Mouse (Mus musculus) left cerebral cortex, postnatal 14 days (tissue): ENCODE data around the gene E2f4. TPM values are rescaled to one million over a fixed set of nuclear protein-coding genes. Genes with fewer than 3 reads are reported as not detected.

Source experiments
- DNase-seq, 2 experiments: peaks; one replicate each; pipeline ENCODE4 v3.0.0; 2021 to 2022; ENCODE audit warnings: low spot score in 2 of 2, mixed read lengths in 1 of 2
- intact Hi-C: fragments of 180-260 bp; cut with DNase I; formaldehyde crosslinking; loops from one replicate; pipeline ENCODE4 v1.15.1; 2025
- total RNA-seq, 2 experiments: library from RNA; stranded (reverse); gene quantifications; 2 replicates each; pipeline ENCODE4 v1.2.3; 2021

The E2f4 gene
- total RNA-seq, 2 experiments from 2014 or later: 31.5 to 32.1 TPM

GRCm38 (mm10) chr8:105266775-105267174 is 30.7 kb upstream of the E2f4 start:
- intact Hi-C loops: no loop called here
- DNase-seq: no peak

GRCm38 (mm10) chr8:105268342-105269074 is 29.0 kb upstream of the E2f4 start:
- DNase-seq: peak; percentile 87 to 90
- intact Hi-C loops: no loop called here

GRCm38 (mm10) chr8:105269075-105269458 is 28.4 kb upstream of the E2f4 start:
- DNase-seq: no peak
- intact Hi-C loops: no loop called here

GRCm38 (mm10) chr8:105269461-105269947 is 28.0 kb upstream of the E2f4 start, which contains the start of gene Hsf4:
Hsf4 (plus strand) TSS chr8:105269801.
- intact Hi-C loops: no loop called here
- no peak for DNase-seq

DNA sequence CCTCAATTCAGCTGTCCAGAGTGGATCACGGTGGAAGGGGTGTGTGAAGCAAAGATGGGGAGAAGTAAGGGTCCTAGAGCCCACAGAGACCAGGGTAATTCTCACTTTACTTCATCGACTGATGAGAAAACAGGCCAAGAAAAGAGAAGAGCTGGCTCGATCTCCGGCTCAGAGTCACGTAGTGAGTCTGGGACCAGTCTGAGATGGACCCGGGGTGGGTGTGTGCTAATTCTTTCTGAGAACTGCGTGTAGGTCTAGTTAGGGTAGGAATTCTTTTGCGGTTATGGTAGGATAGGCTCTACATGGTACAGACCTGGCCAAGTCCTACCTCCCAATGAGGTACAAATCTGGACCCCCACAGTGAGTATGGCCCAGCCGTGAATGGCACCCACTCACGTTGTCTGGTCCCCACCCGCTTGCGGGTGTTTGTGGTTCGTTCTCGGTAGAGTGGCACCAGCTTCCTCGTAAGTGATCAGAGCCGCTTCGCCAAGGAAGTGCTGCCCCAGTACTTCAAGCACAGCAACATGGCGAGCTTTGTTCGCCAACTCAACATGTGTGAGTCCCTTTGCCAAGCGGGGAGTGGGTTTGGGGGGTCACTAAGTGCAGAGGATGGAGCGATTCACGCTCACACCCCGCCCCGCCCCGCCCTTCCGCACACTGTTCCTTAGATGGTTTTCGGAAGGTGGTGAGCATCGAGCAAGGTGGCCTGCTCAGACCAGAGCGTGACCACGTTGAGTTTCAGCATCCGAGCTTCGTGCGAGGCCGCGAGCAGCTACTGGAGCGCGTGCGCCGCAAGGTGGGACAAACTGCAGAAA is 27.2 kb upstream of the E2f4 start:
- DNase-seq: no peak
- intact Hi-C loops: no loop called here

DNA sequence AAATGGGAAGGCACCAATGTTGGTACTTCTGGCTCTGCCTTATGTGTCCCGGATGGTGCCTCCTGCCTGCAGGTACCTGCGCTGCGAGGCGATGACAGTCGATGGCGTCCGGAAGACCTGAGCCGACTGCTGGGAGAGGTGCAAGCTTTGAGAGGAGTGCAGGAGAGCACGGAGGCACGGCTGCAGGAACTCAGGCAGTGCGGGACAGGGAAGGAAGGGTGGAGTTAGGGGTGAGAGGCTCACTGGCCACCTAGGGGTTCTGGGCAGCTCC is 26.6 kb upstream of the E2f4 start:
- DNase-seq: no peak
- intact Hi-C loops: no loop called here

- no peak for DNase-seq
- intact Hi-C loops: no loop called here
Observed at GRCm38 (mm10) chr8:105275387-105275786, 22.1 kb upstream of the E2f4 start.

- no peak for DNase-seq
- intact Hi-C loops: no loop called here
Observed at GRCm38 (mm10) chr8:105275840-105276239, 21.6 kb upstream of the E2f4 start, which contains the start of gene Nol3. Nol3 (plus strand) TSS chr8:105276140.

DNA sequence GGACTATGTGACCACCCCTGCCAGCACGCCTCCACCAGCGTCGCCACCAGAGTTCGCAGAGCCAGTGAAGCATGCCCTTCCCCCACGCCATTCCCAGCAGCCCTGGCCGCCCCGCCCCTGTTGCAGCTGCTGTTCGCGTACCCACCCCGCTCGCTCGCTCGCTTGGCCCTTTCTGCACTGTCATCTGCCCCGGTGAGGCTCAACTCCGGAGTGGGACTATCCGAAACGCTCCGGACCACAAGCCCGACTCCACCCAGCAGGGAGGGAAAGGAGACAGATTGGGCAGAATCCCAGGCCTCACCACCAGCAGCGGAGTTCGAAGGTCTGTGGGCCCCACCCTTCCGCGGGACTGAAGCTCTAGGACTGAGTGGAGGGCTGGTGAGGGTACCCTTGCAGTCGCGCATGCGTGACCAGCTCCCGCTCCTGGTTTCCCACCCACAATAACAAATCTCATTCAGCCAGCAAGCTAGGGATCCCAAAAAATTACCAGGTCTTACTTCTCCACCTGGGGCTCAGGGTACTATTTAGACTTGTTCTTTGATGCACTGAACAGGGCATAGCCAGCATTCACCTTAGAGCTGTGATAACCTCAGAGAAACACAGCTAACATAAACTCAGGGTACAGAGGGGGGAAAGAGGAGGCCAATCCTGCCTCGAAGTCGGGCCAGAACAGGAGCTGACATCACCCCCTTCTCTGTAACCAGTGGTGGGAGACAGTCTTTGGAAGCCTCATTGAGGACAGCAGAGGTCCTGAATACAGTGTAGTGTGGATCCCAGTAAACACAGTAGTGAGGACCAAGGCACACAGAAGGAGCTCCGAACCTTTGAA is 21.0 kb upstream of the E2f4 start:
- DNase-seq: no peak
- intact Hi-C loops: no loop called here

- DNase-seq: peak; percentile 82 to 83
- intact Hi-C loops: no loop called here
Observed at GRCm38 (mm10) chr8:105278911-105279334, 18.5 kb upstream of the E2f4 start.

DNA sequence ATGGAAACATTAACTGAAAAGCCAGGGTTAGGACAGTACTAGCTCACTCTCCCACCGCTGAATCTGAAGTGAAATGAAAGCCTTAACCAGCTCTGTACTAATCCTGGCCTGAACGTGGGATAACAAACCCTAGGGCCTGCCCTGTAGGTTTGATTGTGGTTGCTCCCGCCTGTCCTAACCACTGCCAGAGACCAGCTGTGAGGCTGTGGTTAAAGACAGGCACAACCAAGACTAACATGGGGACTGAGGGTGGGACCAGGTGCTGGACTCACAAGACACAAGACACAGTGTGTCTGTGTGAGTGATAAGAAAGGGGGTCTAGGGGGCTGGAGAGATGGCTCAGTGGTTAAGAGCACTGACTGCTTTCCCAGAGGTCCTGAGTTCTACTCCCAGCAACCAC is 16.9 kb upstream of the E2f4 start:
- DNase-seq: no peak
- intact Hi-C loops: no loop called here

DNA sequence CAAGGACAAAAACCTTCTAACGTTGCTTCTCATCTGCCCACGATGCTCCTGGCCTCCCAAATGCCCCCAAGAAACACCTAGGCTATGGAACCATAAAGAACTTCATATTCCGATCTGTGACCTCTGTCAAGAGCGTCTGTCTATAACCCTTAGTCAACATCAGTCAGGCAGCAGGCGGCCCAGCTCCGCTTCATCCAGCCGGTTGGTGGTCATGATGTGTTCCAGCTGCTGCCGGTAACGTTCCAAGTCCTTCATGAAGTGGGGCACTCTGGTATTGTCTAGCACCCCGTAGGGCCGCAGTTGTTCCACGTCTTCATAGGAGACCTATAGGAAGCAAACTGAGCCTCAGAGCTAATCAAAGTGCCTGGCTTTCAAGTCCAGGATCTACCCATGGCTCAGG is 15.6 kb upstream of the E2f4 start:
- no peak for DNase-seq
- intact Hi-C loops: no loop called here

DNA sequence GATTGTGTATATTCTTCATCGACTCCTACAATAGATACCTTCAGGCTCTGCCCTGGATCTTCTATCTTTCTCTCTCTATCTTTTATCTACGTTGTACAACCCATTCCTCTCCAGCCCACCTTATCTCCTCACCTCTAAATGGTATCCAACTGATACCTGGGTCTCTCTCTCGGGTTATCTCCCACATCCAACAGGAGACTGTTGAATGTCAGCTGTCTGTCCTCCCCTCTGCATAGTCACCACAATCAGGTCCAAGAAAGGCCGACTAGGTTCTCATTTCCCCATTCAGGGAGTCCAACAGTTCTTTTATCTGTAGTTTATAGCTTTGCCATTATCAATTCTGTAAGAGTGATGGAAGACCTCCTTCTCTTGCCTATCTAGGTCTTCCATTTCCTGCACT is 15.2 kb upstream of the E2f4 start:
- no peak for DNase-seq
- intact Hi-C loops: no loop called here

GRCm38 (mm10) chr8:105283074-105283473 is 14.4 kb upstream of the E2f4 start:
- intact Hi-C loops: no loop called here
- no peak for DNase-seq

DNA sequence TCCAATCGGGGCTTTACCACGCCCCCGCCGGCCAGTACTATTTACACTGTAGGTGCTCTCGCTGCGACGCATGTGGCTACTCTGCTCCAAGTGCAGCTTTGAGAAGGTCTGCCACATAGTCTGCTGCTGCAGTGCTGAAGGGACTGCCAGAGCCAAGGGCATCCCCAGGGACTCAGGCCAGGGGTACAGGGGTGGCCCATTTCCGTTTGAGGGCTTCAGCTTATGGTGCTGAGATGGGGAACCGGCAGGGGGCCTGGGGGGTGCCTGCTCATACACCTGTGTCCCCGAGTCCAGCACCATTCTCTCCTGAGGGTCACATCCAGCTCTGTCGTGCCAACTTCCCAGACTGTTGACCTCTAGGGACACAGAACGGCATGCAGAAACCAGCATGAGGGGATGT is 11.9 kb upstream of the E2f4 start:
- DNase-seq: no peak
- intact Hi-C loops: loop anchor here (5.0 kb wide), 1 partner anchor 643 kb away; the partner anchor contains the start of gene Ciao2b

DNA sequence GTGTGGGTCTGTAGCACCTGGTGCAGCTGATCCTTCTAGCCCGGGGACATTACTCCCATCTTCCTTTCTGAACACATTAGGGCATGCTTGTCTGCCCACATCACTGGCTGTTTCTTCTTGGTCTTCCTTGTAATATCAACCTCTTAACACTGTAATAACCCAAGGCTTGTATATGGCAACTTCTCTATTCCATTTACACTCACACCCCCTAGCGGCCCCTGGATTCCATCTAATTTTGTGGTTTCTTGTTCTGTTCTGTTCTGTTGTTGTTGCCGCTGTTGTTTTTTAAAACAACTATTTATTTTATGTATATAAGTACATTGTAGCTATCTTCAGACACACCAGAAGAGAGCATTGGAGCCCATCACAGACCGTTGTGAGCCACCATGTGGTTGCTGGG is 10.6 kb upstream of the E2f4 start:
- intact Hi-C loops: loop anchor here (5.0 kb wide), 1 partner anchor 645 kb away; the partner anchor contains the start of gene Ciao2b

DNA sequence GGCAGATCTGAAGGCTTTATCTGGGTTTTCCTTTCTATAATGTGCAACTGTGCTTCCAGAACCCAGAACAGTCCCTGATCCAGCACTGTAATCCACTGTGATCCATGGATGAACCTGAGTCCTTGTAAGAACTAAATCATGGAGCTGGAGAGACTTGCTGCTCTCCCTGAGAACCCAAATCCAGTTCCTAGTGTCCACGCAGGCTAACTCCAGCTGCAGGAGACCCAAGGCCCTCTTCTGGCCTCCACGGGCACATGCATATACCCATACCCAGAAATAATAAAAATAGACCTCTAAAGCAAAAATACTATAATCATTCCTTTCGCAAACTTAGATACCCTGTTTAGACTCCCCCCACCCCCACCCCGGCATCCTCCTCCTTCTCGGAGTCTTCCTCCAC is 9.2 kb upstream of the E2f4 start:
- intact Hi-C loops: loop anchor here (5.0 kb wide), 1 partner anchor 646 kb away; the partner anchor contains the start of gene Ciao2b
- DNase-seq: no peak

More for the DNA sequence above, 10.6 kb upstream of the E2f4 start:
- no peak for DNase-seq

- intact Hi-C loops: loop anchor here (5.0 kb wide), 1 partner anchor 647 kb away; the partner anchor contains the start of gene Ciao2b
- DNase-seq: peak; percentile 97
Observed at GRCm38 (mm10) chr8:105288958-105289732, 8.3 kb upstream of the E2f4 start.
